Mouse (Mus musculus) ES-Bruce4 (cell line): ENCODE measurements around the gene Fam184b.

Experiments used
- CTCF ChIP-seq: IDR thresholded peaks from one replicate; pipeline ENCODE4 v1.8.1; 2011; ENCODE audit warnings: low read depth, low read length
- EP300 ChIP-seq: IDR thresholded peaks from 2 replicates; pipeline ENCODE4 v1.6.1; 2011; ENCODE audit warnings: low read depth, low read length; ENCODE audit not compliant: insufficient read depth
- POLR2A ChIP-seq: IDR thresholded peaks from one replicate; pipeline ENCODE4 v1.8.1; 2011; ENCODE audit warnings: low read length; ENCODE audit not compliant: insufficient read depth

DNA sequence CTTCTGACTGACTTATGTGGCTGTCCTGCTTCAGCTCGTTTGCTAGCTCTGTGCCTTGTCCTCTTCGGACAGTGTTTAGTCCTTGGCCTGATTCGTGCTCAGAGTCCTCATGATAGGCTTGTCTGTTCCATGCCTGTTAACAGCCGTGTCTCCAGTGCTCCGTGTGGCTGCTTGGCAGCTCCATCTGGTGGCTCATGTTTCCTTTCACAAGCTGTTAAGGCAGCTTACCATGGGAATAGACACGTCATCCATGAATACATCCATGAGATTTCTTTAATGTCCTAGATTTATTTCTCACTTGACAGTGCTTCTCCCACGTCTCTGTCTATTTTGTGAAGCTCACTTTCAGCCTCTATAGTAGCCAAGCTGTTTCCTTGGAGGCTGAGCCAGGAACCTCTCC lies 129.3 kb downstream of the Fam184b start:
- TF ChIP-seq EP300, result no peak
- TF ChIP-seq CTCF, result no peak
- no peak for TF ChIP-seq POLR2A
